Mouse (Mus musculus): ENCODE results near the gene Prkch.
A peak's percentile ranks its signal among the peaks of the same experiment; 100 is the strongest.

The Prkch gene

GRCm38 (mm10) chr12:73583318-73583717, 1.3 kb upstream of the Prkch start:
- DNase-seq (ENCODE audit: low spot score in 2 of 2) = no peak

GRCm38 (mm10) chr12:73583813-73584609, 585 bp upstream of the Prkch start:
- DNase-seq (ENCODE audit: low spot score in 2 of 2) = no peak

- DNase-seq (ENCODE audit: low spot score in 2 of 2) = no peak
These were observed 725 bp downstream of the Prkch start for GRCm38 (mm10) chr12:73585241-73585801.

- no peak for DNase-seq (ENCODE audit: low spot score in 2 of 2)
These were observed 1.3 kb downstream of the Prkch start for GRCm38 (mm10) chr12:73585850-73586249.

- DNase-seq (ENCODE audit: low spot score in 2 of 2) = no peak
These were observed 2.7 kb downstream of the Prkch start for GRCm38 (mm10) chr12:73587262-73587661.

- DNase-seq (ENCODE audit: low spot score in 2 of 2) = no peak
These were observed 6.2 kb downstream of the Prkch start for GRCm38 (mm10) chr12:73590627-73591276.

- no peak for DNase-seq (ENCODE audit: low spot score in 2 of 2)
These were observed 7.0 kb downstream of the Prkch start for GRCm38 (mm10) chr12:73591625-73592024.

- DNase-seq (ENCODE audit: low spot score in 2 of 2) = no peak
These were observed 8.6 kb downstream of the Prkch start for GRCm38 (mm10) chr12:73593021-73593798.

- DNase-seq (ENCODE audit: low spot score in 2 of 2) = no peak
These were observed 9.7 kb downstream of the Prkch start for GRCm38 (mm10) chr12:73594177-73594745.

- no peak for DNase-seq (ENCODE audit: low spot score in 2 of 2)
These were observed 10.6 kb downstream of the Prkch start for GRCm38 (mm10) chr12:73595226-73595625.

GRCm38 (mm10) chr12:73598241-73598640, 13.6 kb downstream of the Prkch start:
- DNase-seq (ENCODE audit: low spot score in 2 of 2) = peak in 1 of 2 experiments; percentile 30

- no peak for DNase-seq (ENCODE audit: low spot score in 2 of 2)
These were observed 15.9 kb downstream of the Prkch start for GRCm38 (mm10) chr12:73600457-73600856.

- no peak for DNase-seq (ENCODE audit: low spot score in 2 of 2)
These were observed 18.4 kb downstream of the Prkch start for GRCm38 (mm10) chr12:73602974-73603373.

GRCm38 (mm10) chr12:73603653-73604052, 19.1 kb downstream of the Prkch start:
- no peak for DNase-seq (ENCODE audit: low spot score in 2 of 2)

GRCm38 (mm10) chr12:73604762-73605161, 20.2 kb downstream of the Prkch start:
- DNase-seq (ENCODE audit: low spot score in 2 of 2) = no peak

- DNase-seq (ENCODE audit: low spot score in 2 of 2) = no peak
These were observed 20.6 kb downstream of the Prkch start for GRCm38 (mm10) chr12:73605174-73605573.

GRCm38 (mm10) chr12:73607381-73608064, 22.9 kb downstream of the Prkch start:
- DNase-seq (ENCODE audit: low spot score in 2 of 2) = no peak

- no peak for DNase-seq (ENCODE audit: low spot score in 2 of 2)
These were observed 23.4 kb downstream of the Prkch start for GRCm38 (mm10) chr12:73608065-73608397.

GRCm38 (mm10) chr12:73609262-73609661, 24.7 kb downstream of the Prkch start:
- DNase-seq (ENCODE audit: low spot score in 2 of 2) = no peak

GRCm38 (mm10) chr12:73609676-73610545, 25.3 kb downstream of the Prkch start:
- DNase-seq (ENCODE audit: low spot score in 2 of 2) = no peak

Measured in left cerebral cortex, adult 9 months (tissue).